In the genomic region with DNA sequence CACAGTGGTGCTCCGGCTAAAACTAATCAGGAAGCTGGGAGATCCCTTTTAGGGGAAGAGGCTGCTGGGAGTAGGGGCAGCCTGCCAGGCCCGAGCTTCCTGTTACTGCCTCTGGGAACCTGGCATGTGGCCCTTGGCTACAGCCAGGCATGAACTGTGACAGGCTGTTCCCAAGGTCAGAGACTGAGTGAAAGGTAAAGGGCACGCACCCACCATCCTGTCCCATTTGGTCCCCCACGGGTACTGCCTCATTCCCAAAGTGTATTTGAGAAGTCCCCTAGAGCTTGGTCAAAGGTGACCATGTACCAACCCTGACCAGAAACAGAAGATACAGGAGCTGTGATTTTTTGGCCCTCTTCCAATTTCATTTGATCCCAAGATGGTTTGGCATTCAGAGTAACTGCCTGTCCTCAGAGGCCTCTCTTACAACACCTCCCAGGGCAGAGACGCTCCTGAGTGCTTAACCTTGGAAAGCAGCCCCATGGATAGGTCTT, we compare ENCODE assay signal across 9 mouse cellular contexts. TPM values are rescaled to one million over a fixed set of nuclear protein-coding genes. Genes with fewer than 3 reads are reported as not detected.
A peak's percentile ranks its signal among the peaks of the same experiment; 100 is the strongest.
DNase-seq lines count a peak whose midpoint lies in the region; ATAC-seq and TF ChIP-seq lines count a peak whose summit lies in the region.
"Had no signal": no experiment of that assay in that cellular context is flagged by ENCODE, and none has a peak within 500 bp of the region (broad histone marks: within the 10 kb centered on the region; RNA-seq: fewer than 3 reads in every experiment).

No protein-coding gene starts in this region.

- H3K9me3 ChIP-seq in lung, postnatal 0 days (ENCODE audit: low read length), result no peaks in the 10 kb centered on the region
- H3K9me3 ChIP-seq: G1E had no signal

- TF ChIP-seq CTCF in lung, postnatal 0 days (IDR thresholded peaks at IDR 0.05), result no peak

- no peak for TF ChIP-seq EP300 in lung, postnatal 0 days (IDR thresholded peaks at IDR 0.05)

- no peak overlapping the region for H3K9ac ChIP-seq in lung, postnatal 0 days (replicated peaks; ENCODE audit: low read depth)

- peak overlapping the region; percentile 15; the same call in 1 of the 2 replicates for H3K27ac ChIP-seq in lung, postnatal 0 days (ENCODE audit: low read length)

- no peaks in the 10 kb centered on the region for H3K27me3 ChIP-seq in lung, postnatal 0 days (replicated peaks; ENCODE audit: insufficient read depth, low read length)

- 35% methylated on average over 5 of the region's 5 CpGs for WGBS in lung, postnatal 0 days

- H3K36me3 ChIP-seq in lung, postnatal 0 days (ENCODE audit: insufficient read depth, low read length), result 0 out of 2 replicates have a peak, but pooled peaks cover 3% of the 10 kb centered on the region

- H3K4me1 ChIP-seq in lung, postnatal 0 days (ENCODE audit: insufficient read depth, low read depth, low read length), result peaks cover 6% of the 10 kb centered on the region; the same call in 1 of the 2 replicates

- peak; percentile 73 for ATAC-seq in lung, postnatal 0 days

- H3K4me3 ChIP-seq in lung, postnatal 0 days (ENCODE audit: low read depth, low read length), result no peak overlapping the region

- no peak overlapping the region for H3K4me2 ChIP-seq in lung, postnatal 0 days (replicated peaks; ENCODE audit: low read depth, low read length)

- peak; percentile 9 to 26 for DNase-seq in left cerebral cortex, adult 18-20 months (ENCODE audit: low spot score in 2 of 2)
- no peak for DNase-seq in left cerebral cortex, adult 11 months (ENCODE audit: low spot score)
- peak; percentile 35 to 65 for DNase-seq in adrenal gland, postnatal 4 days (ENCODE audit: low spot score in 2 of 2)
- DNase-seq in gastrocnemius, postnatal 25 days, result peak; percentile 91
- DNase-seq in kidney, adult 8-10 months, result peak; percentile 91 to 93
- DNase-seq in lung, postnatal 0 days (ENCODE audit: low spot score), result peak; percentile 79
- DNase-seq in urinary bladder, postnatal 36 days (ENCODE audit: low spot score in 2 of 2), result peak; percentile 15 to 76
- DNase-seq in frontal cortex, postnatal 14 days (ENCODE audit: low spot score in 2 of 2), result no peak

RNA-seq across cellular contexts. Expression of a gene that starts 7.1 kb away (rescaled TPM):
- 10 to 100 TPM; 93.0 to 93.2 TPM for total RNA-seq in left cerebral cortex, adult 18-20 months (2021)
- total RNA-seq in adrenal gland, postnatal 4 days (2021), result 10 to 100 TPM; 81.8 to 83.8 TPM
- 10 to 100 TPM; 54.8 to 55.7 TPM for total RNA-seq in gastrocnemius, postnatal 25 days (2021)
- polyA plus RNA-seq in lung, postnatal 0 days (2015; fragmentation: Nextera tagmentation; extraction: Ambion mirVana), result 55.6 and 58.3 TPM in 2 replicates

RNA-seq across cellular contexts. Expression of a gene that starts 12.7 kb away (rescaled TPM):
- 1 to 10 TPM; 5.1 to 6.9 TPM for total RNA-seq in left cerebral cortex, adult 18-20 months (2021)
- 10 to 100 TPM; 10.3 to 12.1 TPM for total RNA-seq in adrenal gland, postnatal 4 days (2021)
- 1 to 10 TPM in 1 of 2 experiments, under 1 TPM in 1; 0.59 to 1.1 TPM for total RNA-seq in gastrocnemius, postnatal 25 days (2021)
- polyA plus RNA-seq in lung, postnatal 0 days (2015; fragmentation: Nextera tagmentation; extraction: Ambion mirVana), result 9.4 and 9.7 TPM in 2 replicates

RNA-seq across cellular contexts. Expression of a gene that starts 35.4 kb away (rescaled TPM):
- 10 to 100 TPM; 18.4 to 19.0 TPM for total RNA-seq in left cerebral cortex, adult 18-20 months (2021)
- total RNA-seq in adrenal gland, postnatal 4 days (2021), result 10 to 100 TPM; 32.1 to 32.9 TPM
- total RNA-seq in gastrocnemius, postnatal 25 days (2021), result 10 to 100 TPM; 19.3 to 20.6 TPM
- 14.8 and 17.7 TPM in 2 replicates for polyA plus RNA-seq in lung, postnatal 0 days (2015; fragmentation: Nextera tagmentation; extraction: Ambion mirVana)

RNA-seq across cellular contexts. Expression of a gene that starts 49.7 kb away (rescaled TPM):
- 10 to 100 TPM; 29.5 to 30.0 TPM for total RNA-seq in left cerebral cortex, adult 18-20 months (2021)
- 10 to 100 TPM; 20.3 to 22.1 TPM for total RNA-seq in adrenal gland, postnatal 4 days (2021)
- 1 to 10 TPM; 5.4 to 5.8 TPM for total RNA-seq in gastrocnemius, postnatal 25 days (2021)
- 8.6 and 10.0 TPM in 2 replicates for polyA plus RNA-seq in lung, postnatal 0 days (2015; fragmentation: Nextera tagmentation; extraction: Ambion mirVana)

Comparison
In these comparisons a context has a peak if more than half of its experiments do, and no peak if none do; other contexts are left out.
1. DNase-seq: peak in left cerebral cortex, adult 18-20 months (2 of 2), adrenal gland, postnatal 4 days (2 of 2), gastrocnemius, postnatal 25 days (single experiment), kidney, adult 8-10 months (2 of 2), lung, postnatal 0 days (single experiment) and urinary bladder, postnatal 36 days (2 of 2); none in left cerebral cortex, adult 11 months (single experiment) and frontal cortex, postnatal 14 days (0 of 2).